Mouse (Mus musculus) embryonic facial prominence, embryonic 10.5 days (tissue): ENCODE measurements at regions not wholly inside any gene's neighbourhood (a gene's known extent, or its start where the extent isn't known, plus 50 kb on each side); places are given as distances from the start of the nearest gene placed in this dataset.

Experiments used
- DNase-seq: peaks from one replicate; pipeline ENCODE4 v3.0.0-alpha.2; 2017; ENCODE audit warnings: low spot score
- H3K27ac ChIP-seq: fragments of 300-500 bp; sonication (generic); replicated peaks from 2 replicates; pipeline ENCODE4 v1.5.1; 2016; ENCODE audit warnings: mild to moderate bottlenecking
- H3K27me3 ChIP-seq: fragments of 300-500 bp; sonication (generic); replicated peaks from 2 replicates; pipeline ENCODE4 v1.6.1; 2016; ENCODE audit warnings: low read depth, mild to moderate bottlenecking; ENCODE audit not compliant: poor library complexity, severe bottlenecking
- H3K36me3 ChIP-seq: fragments of 300-500 bp; sonication (generic); replicated peaks from 2 replicates; pipeline ENCODE4 v1.6.1; 2016; ENCODE audit warnings: mild to moderate bottlenecking, moderate library complexity
- H3K4me1 ChIP-seq: fragments of 300-500 bp; sonication (generic); 2 replicates; pipeline ENCODE4 v1.6.1; 2016
- H3K4me3 ChIP-seq: fragments of 300-500 bp; sonication (generic); 2 replicates; pipeline ENCODE4 v1.5.1; 2016; ENCODE audit warnings: mild to moderate bottlenecking, moderate library complexity
- H3K9me3 ChIP-seq: fragments of 300-500 bp; sonication (generic); 2 replicates; pipeline ENCODE4 v1.6.1; 2016; ENCODE audit warnings: mild to moderate bottlenecking
- WGBS: fragments of 180-500 bp; shearing (Covaris S2); methylation state at CpG from one replicate; pipeline ENCODE4 v1.1.7; 2016; 5-methylcytosine and 5-hydroxymethylcytosine counted together

GRCm38 (mm10) chr3:9154172-9154571 is 455.7 kb downstream of the Zfp704 start:
- H3K9me3 ChIP-seq = no peaks in the 10 kb centered on the region
- no peaks in the 10 kb centered on the region for H3K27me3 ChIP-seq
- no peak for DNase-seq
- H3K36me3 ChIP-seq = no peaks in the 10 kb centered on the region
- 80% methylated on average over 7 of the region's 7 CpGs for WGBS
- peaks cover 11% of the 10 kb centered on the region for H3K4me1 ChIP-seq
- no peak overlapping the region for H3K27ac ChIP-seq
- no peak overlapping the region for H3K4me3 ChIP-seq

- 39% methylated on average over 5 of the region's 5 CpGs for WGBS
- Histone ChIP-seq H3K4me3 (no peak overlapping the region), H3K27me3 (no peaks in the 10 kb centered on the region), H3K27ac (no peak overlapping the region), H3K9me3 (no peaks in the 10 kb centered on the region), H3K36me3 (no peaks in the 10 kb centered on the region), H3K4me1 (peaks cover 9% of the 10 kb centered on the region)
- DNase-seq = no peak
These were observed 456.2 kb downstream of the Zfp704 start for GRCm38 (mm10) chr3:9153690-9154089.

GRCm38 (mm10) chr3:9152256-9152655 is 457.6 kb downstream of the Zfp704 start:
- no peaks in the 10 kb centered on the region for H3K27me3 ChIP-seq
- 47% methylated on average over 1 of the region's 1 CpGs for WGBS
- no peak overlapping the region for H3K4me3 ChIP-seq
- no peaks in the 10 kb centered on the region for H3K36me3 ChIP-seq
- no peaks in the 10 kb centered on the region for H3K9me3 ChIP-seq
- DNase-seq = no peak
- H3K4me1 ChIP-seq = peaks cover 9% of the 10 kb centered on the region
- H3K27ac ChIP-seq = no peak overlapping the region

GRCm38 (mm10) chr3:9151590-9151989 is 458.3 kb downstream of the Zfp704 start:
- DNase-seq = no peak
- Histone ChIP-seq H3K27me3 (no peaks in the 10 kb centered on the region), H3K4me1 (peaks cover 10% of the 10 kb centered on the region), H3K9me3 (no peaks in the 10 kb centered on the region), H3K4me3 (no peak overlapping the region), H3K36me3 (no peaks in the 10 kb centered on the region), H3K27ac (no peak overlapping the region)
- WGBS = 59% methylated on average over 2 of the region's 2 CpGs

GRCm38 (mm10) chr3:9148605-9149004 is 461.3 kb downstream of the Zfp704 start:
- H3K9me3 ChIP-seq = no peaks in the 10 kb centered on the region
- no peaks in the 10 kb centered on the region for H3K36me3 ChIP-seq
- no peak overlapping the region for H3K4me3 ChIP-seq
- DNase-seq = no peak
- H3K27me3 ChIP-seq = no peaks in the 10 kb centered on the region
- no peak overlapping the region for H3K27ac ChIP-seq
- 87% methylated on average over 5 of the region's 5 CpGs for WGBS
- peaks cover 5% of the 10 kb centered on the region; the same call in 1 of the 2 replicates for H3K4me1 ChIP-seq

- no peak for DNase-seq
- Histone ChIP-seq H3K27ac (no peak overlapping the region), H3K36me3 (no peaks in the 10 kb centered on the region), H3K9me3 (no peaks in the 10 kb centered on the region), H3K27me3 (no peaks in the 10 kb centered on the region), H3K4me3 (no peak overlapping the region), H3K4me1 (peaks cover 3% of the 10 kb centered on the region; the same call in 1 of the 2 replicates)
- WGBS = 62% methylated on average over 6 of the region's 6 CpGs
These were observed 463.4 kb downstream of the Zfp704 start for GRCm38 (mm10) chr3:9146481-9146880.

GRCm38 (mm10) chr3:9145612-9146011 is 464.3 kb downstream of the Zfp704 start:
- no peak overlapping the region for H3K27ac ChIP-seq

GRCm38 (mm10) chr3:9141836-9142235 is 468.0 kb downstream of the Zfp704 start:
- Histone ChIP-seq H3K9me3 (no peaks in the 10 kb centered on the region), H3K27me3 (no peaks in the 10 kb centered on the region), H3K36me3 (no peaks in the 10 kb centered on the region), H3K27ac (no peak overlapping the region), H3K4me1 (peaks cover 3% of the 10 kb centered on the region; the same call in 1 of the 2 replicates), H3K4me3 (no peak overlapping the region)
- DNase-seq = no peak
- WGBS = 79% methylated on average over 5 of the region's 5 CpGs

More at GRCm38 (mm10) chr3:9145612-9146011, 464.3 kb downstream of the Zfp704 start:
- Histone ChIP-seq H3K36me3 (no peaks in the 10 kb centered on the region), H3K4me3 (no peak overlapping the region), H3K9me3 (no peaks in the 10 kb centered on the region), H3K27me3 (no peaks in the 10 kb centered on the region), H3K4me1 (peaks cover 3% of the 10 kb centered on the region; the same call in 1 of the 2 replicates)
- no peak for DNase-seq
- 85% methylated on average over 7 of the region's 7 CpGs for WGBS

GRCm38 (mm10) chr3:9137131-9137874 is 472.6 kb downstream of the Zfp704 start:
- WGBS = 86% methylated on average over 22 of the region's 22 CpGs
- Histone ChIP-seq H3K36me3 (no peaks in the 10 kb centered on the region), H3K9me3 (no peaks in the 10 kb centered on the region), H3K27me3 (no peaks in the 10 kb centered on the region), H3K27ac (no peak overlapping the region), H3K4me1 (peaks cover 4% of the 10 kb centered on the region; the same call in 1 of the 2 replicates), H3K4me3 (no peak overlapping the region)
- DNase-seq = no peak

GRCm38 (mm10) chr3:9133991-9134390 is 475.9 kb downstream of the Zfp704 start:
- Histone ChIP-seq H3K36me3 (no peaks in the 10 kb centered on the region), H3K27ac (no peak overlapping the region), H3K4me3 (no peak overlapping the region), H3K27me3 (no peaks in the 10 kb centered on the region), H3K9me3 (no peaks in the 10 kb centered on the region), H3K4me1 (peaks cover 5% of the 10 kb centered on the region; the same call in 1 of the 2 replicates)
- WGBS = 80% methylated on average over 12 of the region's 12 CpGs
- no peak for DNase-seq

GRCm38 (mm10) chr3:9132104-9132751 is 477.7 kb downstream of the Zfp704 start:
- Histone ChIP-seq H3K27ac (no peak overlapping the region), H3K36me3 (no peaks in the 10 kb centered on the region), H3K4me1 (peaks cover 9% of the 10 kb centered on the region; the same call in 1 of the 2 replicates), H3K4me3 (no peak overlapping the region), H3K27me3 (no peaks in the 10 kb centered on the region), H3K9me3 (no peaks in the 10 kb centered on the region)
- 81% methylated on average over 12 of the region's 12 CpGs for WGBS
- DNase-seq = no peak

- H3K4me1 ChIP-seq = peaks cover 9% of the 10 kb centered on the region; the same call in 1 of the 2 replicates
These were observed 478.5 kb downstream of the Zfp704 start for GRCm38 (mm10) chr3:9131366-9131765.

GRCm38 (mm10) chr3:9128407-9128806 is 481.5 kb downstream of the Zfp704 start:
- Histone ChIP-seq H3K36me3 (no peaks in the 10 kb centered on the region), H3K27me3 (no peaks in the 10 kb centered on the region), H3K27ac (no peak overlapping the region), H3K4me1 (peaks cover 9% of the 10 kb centered on the region; the same call in 1 of the 2 replicates), H3K9me3 (no peaks in the 10 kb centered on the region), H3K4me3 (no peak overlapping the region)
- WGBS = 86% methylated on average over 4 of the region's 4 CpGs
- DNase-seq = no peak

More at GRCm38 (mm10) chr3:9131366-9131765, 478.5 kb downstream of the Zfp704 start:
- no peaks in the 10 kb centered on the region for H3K27me3 ChIP-seq
- 74% methylated on average over 4 of the region's 4 CpGs for WGBS
- no peak overlapping the region for H3K4me3 ChIP-seq
- no peaks in the 10 kb centered on the region for H3K36me3 ChIP-seq
- H3K9me3 ChIP-seq = no peaks in the 10 kb centered on the region
- no peak for DNase-seq
- H3K27ac ChIP-seq = no peak overlapping the region
